Mouse (Mus musculus) frontal cortex, adult 2 months (tissue): Measurements from ENCODE around the gene Sult6b2. TPM values are rescaled to one million over a fixed set of nuclear protein-coding genes. Genes with fewer than 3 reads are reported as not detected.
A peak's percentile ranks its signal among the peaks of the same experiment; 100 is the strongest.

Source experiments
- DNase-seq, 2 experiments: peaks; one replicate each; pipeline ENCODE4 v3.0.0; 2022; ENCODE audit warnings: low spot score in 1 of 2; ENCODE audit errors: extremely low spot score in 1 of 2
- polyA plus RNA-seq: library from polyadenylated mRNA; depleted of rRNA; stranded (reverse); fragments of >200 nt; gene quantifications from 2 replicates; pipeline ENCODE4 v1.2.3, GENCODE M21; 2012

Sult6b2 gene
- polyA plus RNA-seq, 1 experiment, result 0.22 TPM

DNA sequence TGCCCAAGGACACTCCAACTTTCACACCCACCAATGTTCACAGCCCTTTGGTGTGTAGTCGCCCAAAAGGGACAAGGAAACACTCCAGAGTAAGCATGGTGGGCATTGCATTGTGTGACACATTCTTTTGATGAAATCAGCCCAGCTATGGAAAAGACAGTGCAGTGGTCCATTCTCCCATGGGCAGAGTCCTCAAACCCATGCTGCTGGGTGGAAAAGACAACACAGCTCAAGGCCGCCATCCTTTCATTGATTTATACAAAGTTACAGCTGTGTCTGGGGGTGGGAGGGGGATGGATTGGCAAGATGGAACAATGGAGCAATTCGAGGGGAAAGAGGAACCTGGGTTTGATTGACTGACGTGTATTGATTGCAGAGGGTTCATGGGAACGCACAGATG is 8.7 kb upstream of the Sult6b2 start:
- DNase-seq, result no peak

DNA sequence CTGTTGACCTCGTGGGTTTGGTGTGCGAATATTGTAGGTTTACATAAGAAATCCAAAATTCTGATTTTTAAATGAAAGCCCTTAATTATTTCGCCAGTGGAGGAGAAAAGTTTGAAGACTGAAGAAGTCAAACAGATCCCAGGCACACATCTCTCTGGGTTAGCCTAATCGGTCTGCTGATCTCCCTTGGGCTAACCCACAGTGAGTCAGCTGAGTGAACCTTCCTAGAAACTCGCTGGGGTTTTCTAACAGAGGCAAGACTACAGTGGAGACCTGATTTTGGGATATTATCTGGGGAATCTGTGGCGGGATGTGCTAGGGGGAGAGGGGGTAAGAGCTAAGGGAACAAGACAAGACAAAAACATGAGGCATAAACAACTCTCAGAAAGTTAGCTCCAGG is 5.9 kb upstream of the Sult6b2 start:
- no peak for DNase-seq

DNA sequence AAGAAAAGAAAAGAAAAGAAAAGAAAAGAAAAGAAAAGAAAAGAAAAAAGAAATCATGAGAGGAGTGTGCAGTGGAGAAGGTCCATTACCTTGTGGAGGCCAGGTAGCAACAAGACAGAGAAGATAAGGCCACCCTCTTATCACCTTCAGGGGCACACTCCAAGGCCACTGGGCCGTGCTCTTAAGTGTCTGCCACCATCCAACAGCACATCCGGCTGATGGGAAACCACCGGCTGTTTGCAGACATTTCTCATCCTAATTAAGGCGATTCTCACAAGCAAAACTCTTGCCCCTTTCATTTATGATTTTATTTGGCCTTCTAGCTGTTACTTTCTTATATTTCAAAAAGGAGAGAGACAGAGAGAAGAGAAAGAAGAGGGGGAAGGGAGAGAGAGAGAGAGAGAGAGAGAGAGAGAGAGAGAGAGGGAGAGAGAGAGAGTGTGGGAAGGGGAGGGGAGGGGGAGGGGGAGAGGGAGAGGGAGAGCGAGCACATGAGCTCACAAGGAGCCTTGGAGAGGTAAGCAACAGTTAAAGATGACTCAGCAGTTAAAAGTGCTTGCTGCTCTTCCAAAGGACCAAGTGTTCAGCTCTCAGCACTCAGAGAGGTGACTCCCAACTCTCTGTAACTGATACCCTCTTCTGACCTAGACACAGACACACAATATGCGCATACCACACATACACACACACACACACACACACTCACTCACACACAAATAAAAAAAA is 5.2 kb upstream of the Sult6b2 start:
- no peak for DNase-seq

GRCm38 (mm10) chr6:142806326-142806725 is 2.0 kb upstream of the Sult6b2 start:
- no peak for DNase-seq

- no peak for DNase-seq
Measured at GRCm38 (mm10) chr6:142802617-142803525, 1.4 kb downstream of the Sult6b2 start.

GRCm38 (mm10) chr6:142801687-142802086 is 2.6 kb downstream of the Sult6b2 start:
- no peak for DNase-seq

GRCm38 (mm10) chr6:142799704-142800374 is 4.5 kb downstream of the Sult6b2 start:
- DNase-seq, result no peak

GRCm38 (mm10) chr6:142798837-142799236 is 5.5 kb downstream of the Sult6b2 start:
- no peak for DNase-seq

DNA sequence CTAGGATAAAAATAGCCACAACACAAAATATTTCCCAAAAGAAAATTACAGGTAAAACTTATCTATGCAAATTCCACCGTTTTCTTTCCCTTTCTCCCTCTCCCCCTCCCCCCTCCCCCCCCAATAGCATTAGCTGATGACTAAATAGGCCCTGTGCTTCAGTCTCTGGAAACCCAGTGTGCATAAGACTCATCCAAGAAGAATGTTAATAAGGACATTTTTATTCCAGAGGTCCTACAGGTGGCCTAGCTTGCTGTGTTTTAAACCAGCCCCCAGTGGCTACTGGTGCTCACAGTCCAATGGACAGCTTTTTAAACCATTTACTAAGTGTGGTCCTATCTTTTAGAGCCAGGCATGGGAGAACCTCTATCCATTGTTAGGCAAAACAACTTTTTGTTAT is 6.3 kb downstream of the Sult6b2 start:
- no peak for DNase-seq

DNA sequence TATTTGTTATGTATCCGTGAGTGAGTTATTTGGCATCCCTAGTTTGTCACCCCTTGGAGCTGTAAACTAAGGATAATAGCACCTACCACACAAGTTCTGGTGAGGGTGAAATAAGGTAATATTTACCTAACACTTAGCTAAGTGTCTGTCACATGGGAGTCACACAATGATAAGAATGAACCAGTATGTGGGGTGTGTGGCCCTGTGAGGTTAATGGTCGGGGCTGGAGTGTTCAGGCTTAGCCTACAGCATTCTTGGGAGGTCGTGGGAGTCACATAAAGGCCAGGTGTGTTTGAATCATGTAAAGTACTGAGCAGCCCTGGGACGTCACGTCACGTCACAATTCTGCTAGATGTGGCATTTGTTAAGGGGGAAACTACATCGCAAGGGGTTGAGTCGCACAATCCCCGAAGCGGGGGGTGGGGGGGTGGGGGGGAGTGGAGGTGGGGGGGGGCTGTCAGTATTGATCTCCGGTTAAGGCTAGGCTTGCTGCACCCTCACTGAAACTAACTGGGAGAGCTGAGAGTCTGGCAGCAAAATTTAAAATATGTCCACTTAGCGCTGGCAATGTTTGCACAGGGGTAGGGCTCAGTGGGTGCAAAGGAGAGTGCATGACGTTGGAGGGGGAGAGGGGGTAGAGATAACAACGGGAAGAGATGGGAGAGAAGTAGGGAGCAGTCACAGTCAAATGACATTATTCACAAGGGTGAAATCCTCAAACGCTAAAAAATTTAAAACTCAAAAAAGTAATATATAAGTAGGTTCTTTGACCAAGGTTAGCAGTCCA is 8.5 kb downstream of the Sult6b2 start:
- no peak for DNase-seq

DNA sequence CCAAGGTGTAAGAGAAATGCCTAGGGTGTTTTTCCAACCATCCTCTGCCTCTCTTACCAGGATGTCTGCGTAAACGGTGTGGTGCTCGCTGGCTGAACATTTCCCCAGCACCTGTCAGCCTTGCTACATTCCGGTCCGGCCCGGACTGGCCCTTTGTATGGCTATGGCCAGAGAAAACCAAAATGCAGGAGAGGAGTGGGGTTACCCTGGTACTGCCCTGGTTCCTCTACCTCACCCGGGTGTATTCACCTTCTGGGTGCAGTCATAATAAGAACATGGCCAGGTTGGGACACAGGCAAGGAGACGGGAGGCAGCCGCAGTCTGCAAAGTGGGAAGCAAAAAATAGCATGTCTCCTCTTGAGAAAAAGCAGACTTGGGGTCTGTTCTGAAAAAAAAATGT is 9.2 kb downstream of the Sult6b2 start:
- DNase-seq, result no peak

DNA sequence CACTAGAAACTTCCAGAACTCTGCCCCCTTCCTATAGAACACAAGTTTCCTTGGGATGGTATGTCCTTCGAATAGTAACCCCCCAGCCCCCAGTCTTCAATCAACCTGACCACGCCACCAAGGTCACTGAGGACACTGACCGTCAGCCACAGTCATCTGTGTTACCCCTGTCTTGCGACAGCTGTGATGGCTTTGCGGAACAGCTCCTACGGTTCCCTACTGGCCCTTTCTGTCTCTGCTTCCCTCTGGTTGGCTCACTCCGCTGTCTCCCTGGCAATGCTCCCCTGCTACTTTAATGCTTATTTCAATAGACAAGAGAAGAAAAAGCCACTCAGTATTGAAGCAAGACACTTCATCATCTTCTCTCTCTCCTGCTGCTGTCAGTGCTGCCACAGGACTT is 10.8 kb downstream of the Sult6b2 start:
- DNase-seq, result no peak

DNA sequence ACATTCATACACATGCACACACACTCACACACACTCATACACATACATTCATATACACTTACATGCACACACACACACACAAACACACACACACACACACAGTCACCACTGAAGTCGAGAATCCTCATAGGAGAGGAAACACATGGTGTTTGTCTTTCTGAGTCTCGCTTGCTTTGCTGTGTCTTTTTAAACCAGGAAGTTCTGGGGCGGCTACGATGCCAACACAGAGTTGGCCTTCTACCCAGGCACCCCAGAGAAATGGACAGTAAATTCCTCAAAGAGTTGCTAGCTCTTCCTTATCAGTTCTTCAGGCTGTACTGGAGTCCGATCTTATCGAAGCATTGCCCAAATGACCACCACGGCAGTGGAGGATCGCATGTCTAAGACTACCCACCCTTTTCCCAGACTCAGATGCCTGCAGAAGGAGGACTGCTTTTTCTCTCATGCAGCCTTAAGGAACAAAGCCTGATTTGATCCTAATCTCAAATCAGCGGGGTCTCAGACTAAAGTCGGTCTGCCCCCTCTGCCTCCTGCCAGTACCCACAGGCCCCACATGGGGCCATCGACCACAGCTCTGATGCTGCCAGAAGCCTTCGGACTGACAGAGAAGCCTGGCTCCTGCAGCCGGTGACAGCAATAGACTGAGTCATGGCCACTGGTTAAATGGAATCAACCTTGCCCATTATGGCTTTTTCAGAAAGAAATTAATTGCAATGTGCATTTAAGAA is 11.9 kb downstream of the Sult6b2 start:
- no peak for DNase-seq

- no peak for DNase-seq
Measured at GRCm38 (mm10) chr6:142789736-142790135, 14.6 kb downstream of the Sult6b2 start.

DNA sequence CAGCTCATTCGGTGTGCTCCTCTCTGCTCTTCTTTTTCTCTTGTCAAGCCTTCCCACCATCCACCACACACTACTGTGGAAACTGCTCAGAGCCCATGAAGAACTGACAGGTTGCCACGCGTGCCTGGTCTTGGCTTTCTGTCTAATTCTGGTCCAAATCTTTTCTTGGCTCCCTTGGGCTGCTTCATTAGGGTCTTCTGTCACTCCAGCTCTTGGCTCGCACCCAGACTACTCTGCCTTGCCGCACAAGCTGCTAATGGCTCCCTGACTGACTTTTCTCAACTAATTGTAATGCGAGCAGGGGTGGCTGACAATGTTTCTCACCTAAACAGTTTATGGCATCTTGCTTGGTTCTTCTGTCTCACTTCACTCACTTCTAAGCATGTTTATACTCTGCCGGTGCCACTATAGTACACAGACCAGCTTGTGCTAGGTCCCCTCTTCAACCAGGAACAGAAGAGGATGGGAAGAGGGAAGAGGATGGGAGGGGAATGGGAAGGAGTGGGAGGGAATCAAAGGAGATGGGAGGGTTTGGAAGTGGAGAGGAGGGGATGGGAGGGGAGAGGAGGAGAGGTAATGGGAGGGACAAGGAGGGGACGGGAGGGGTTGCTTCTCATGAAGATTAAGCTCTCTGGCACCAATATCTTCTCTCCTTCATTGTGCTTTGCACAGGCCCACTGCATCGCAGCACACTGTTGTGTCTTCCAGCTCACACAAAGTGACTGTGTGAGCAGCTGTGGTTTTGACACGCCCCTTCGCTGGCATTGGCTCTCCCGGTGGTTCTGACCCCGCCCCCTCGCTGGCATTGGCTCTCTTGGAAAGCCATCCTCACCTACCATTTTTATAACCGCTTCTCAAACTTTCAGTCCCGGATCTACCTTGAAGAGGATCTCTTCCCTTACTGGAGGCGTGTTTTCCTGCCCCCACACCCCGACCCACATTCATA is 16.0 kb downstream of the Sult6b2 start:
- DNase-seq, result peak in 1 of 2 experiments; percentile 46

GRCm38 (mm10) chr6:142786106-142786505 is 18.2 kb downstream of the Sult6b2 start:
- no peak for DNase-seq

DNA sequence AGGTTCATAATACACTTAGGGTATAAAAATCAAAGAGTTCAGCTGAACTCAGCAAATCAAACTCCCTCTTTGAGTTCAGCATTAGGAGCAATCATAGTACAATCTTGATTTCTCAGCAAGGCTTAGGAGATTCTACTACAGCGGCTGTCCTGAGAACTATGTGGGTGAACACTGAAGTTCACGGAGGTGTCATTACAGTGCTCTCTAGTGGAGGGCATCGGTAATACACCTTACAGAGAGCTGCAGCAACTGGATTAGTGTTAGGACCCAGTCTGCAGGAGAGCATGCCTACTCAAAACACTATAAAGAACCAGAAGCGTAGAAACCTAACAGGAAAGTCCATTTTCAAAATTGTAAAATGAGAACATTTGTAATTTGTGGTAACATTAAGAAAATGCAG is 19.0 kb downstream of the Sult6b2 start:
- peak in 1 of 2 experiments; percentile 72 for DNase-seq

DNA sequence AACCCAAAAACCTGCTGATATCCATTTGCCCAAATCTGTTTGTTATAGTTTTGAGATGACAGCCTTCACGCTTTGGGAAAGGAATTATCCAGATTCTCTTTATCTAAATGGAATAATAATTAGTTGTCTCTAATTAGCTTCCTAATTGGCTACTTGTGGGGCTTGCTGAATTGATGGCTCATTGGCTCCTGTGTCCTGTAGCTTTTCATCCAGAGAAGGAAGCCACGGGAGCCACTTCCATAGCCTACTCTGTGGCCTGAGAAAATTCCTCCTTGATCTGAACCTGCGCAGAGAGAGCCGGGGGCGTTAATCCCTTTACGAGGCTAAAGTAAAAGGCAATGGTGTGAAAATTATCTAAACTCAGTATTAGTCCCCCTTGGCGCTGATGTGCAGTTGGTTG is 23.0 kb downstream of the Sult6b2 start:
- DNase-seq, result no peak

GRCm38 (mm10) chr6:142780574-142781033 is 23.7 kb downstream of the Sult6b2 start:
- DNase-seq, result no peak
